Mouse (Mus musculus): ENCODE measurements around the gene 2010003K11Rik. TPM values are rescaled to one million over a fixed set of nuclear protein-coding genes. Genes with fewer than 3 reads are reported as not detected.

2010003K11Rik gene
- polyA plus RNA-seq, 1 experiment from 2014 or later: not detected

DNA sequence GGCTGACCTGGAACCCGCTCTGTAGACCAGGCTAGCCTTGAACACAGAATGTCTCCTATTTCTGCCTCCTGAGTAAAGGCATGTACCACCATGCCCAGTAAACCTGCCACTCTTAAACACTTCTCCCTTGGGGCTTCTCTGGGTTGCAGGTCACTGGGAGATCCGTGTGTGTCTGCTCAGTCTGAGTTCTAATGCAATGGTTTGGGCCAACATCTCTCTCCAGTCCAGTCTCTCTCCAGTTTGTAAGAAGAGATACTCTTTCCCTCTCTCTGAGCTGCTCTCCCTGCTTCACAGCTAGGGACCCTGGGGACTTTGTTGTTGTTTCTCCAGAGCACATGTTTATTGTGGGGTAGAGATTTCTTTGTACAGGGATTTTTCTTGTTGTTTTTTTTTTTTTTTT is 17.9 kb upstream of the 2010003K11Rik start:
- Histone ChIP-seq H3K4me1 (peaks cover 28% of the 10 kb centered on the region), H3K9me3 (no peaks in the 10 kb centered on the region), H3K4me3 (no peak overlapping the region), H3K27ac (peak overlapping the region; percentile 70; the same call in 1 of the 2 replicates), H3K4me2 (replicated peaks) (no peak overlapping the region), H3K36me3 (no peaks in the 10 kb centered on the region), H3K9ac (no peak overlapping the region), H3K27me3 (peaks cover 8% of the 10 kb centered on the region)
- ATAC-seq (ENCODE audit: low FRiP score, low read depth): no peak
- 56% methylated on average over 2 of the region's 2 CpGs for WGBS

GRCm38 (mm10) chr19:4515746-4516145 is 17.4 kb upstream of the 2010003K11Rik start:
- Histone ChIP-seq H3K9ac (peak overlapping the region; percentile 4; the same call in 1 of the 2 replicates), H3K9me3 (no peaks in the 10 kb centered on the region), H3K27ac (peak overlapping the region; percentile 70), H3K4me3 (no peak overlapping the region), H3K4me2 (replicated peaks) (peak overlapping the region; percentile 21; the same call in 1 of the 2 replicates), H3K27me3 (peaks cover 13% of the 10 kb centered on the region), H3K4me1 (peaks cover 33% of the 10 kb centered on the region), H3K36me3 (no peaks in the 10 kb centered on the region)
- WGBS: 30% methylated on average over 2 of the region's 2 CpGs
- 0 out of 2 replicates have a peak, but pooled peaks have one; percentile 40 for ATAC-seq (ENCODE audit: low FRiP score, low read depth)

- H3K4me3 ChIP-seq: no peak overlapping the region
- no peak overlapping the region for H3K27ac ChIP-seq
- no peak overlapping the region for H3K4me2 ChIP-seq (replicated peaks)
- 73% methylated on average over 4 of the region's 4 CpGs for WGBS
- H3K36me3 ChIP-seq: no peaks in the 10 kb centered on the region
- H3K9me3 ChIP-seq: no peaks in the 10 kb centered on the region
- peaks cover 41% of the 10 kb centered on the region for H3K4me1 ChIP-seq
- no peak overlapping the region for H3K9ac ChIP-seq
- H3K27me3 ChIP-seq: peaks cover 13% of the 10 kb centered on the region
- no peak for ATAC-seq (ENCODE audit: low FRiP score, low read depth)
These were observed 15.0 kb upstream of the 2010003K11Rik start for GRCm38 (mm10) chr19:4513236-4513858.

- H3K36me3 ChIP-seq: no peaks in the 10 kb centered on the region
- peaks cover 31% of the 10 kb centered on the region for H3K4me1 ChIP-seq
- no peak for ATAC-seq (ENCODE audit: low FRiP score, low read depth)
- H3K27me3 ChIP-seq: peaks cover 13% of the 10 kb centered on the region
- peak overlapping the region; percentile 94 for H3K4me2 ChIP-seq (replicated peaks)
- H3K9ac ChIP-seq: peak overlapping the region; percentile 65
- 6% methylated on average over 13 of the region's 13 CpGs for WGBS
- H3K9me3 ChIP-seq: no peaks in the 10 kb centered on the region
- H3K27ac ChIP-seq: no peak overlapping the region
- peak overlapping the region; percentile 69 for H3K4me3 ChIP-seq
These were observed 12.9 kb upstream of the 2010003K11Rik start for GRCm38 (mm10) chr19:4511116-4511841.

DNA sequence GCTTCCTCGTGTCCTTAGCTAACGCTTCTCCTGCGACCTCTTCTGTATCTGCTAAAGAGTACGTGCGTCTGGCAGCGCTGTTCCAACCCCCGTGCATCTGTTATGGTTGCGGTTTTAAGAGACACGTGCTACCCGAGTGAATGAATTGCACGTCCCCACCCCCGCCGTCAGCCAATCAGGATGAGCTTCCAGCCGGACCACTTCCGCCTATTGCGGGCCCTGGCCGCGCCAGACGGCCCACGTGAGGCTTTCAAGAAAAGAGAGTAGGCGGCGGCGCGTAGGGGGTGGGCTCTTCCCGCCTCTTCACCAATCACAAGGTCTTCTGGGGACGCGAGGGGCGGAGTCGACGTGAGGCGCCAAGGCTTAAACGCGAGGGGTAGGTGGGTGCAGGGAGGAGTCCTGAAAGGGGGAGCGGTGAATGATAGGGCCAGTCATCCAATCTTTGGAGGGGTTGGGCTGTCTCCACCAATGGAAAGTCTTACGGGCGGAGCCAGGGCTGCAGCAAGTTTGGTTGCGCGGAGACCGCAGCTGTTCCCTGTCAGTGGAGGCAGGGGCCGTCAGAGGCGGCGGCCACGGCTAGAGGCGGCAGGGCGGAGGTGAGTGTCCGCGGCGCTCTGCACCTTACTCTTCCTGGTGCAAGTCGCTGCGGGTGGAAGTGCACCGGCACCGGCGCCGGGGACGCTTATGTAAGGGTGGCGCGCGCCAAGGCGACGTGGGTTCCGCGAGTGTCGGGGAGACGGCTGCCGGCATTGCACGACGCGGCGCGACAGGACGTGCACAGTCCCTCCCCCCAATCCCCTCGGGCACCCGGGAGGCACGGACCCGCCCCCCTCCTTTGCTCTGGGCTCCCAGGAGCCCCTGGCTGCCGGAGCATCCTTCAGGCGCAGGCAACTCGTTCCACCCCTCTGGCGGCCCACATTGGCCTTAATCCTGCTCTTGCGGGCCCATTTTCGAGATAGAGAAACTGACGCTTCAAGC is 11.9 kb upstream of the 2010003K11Rik start, which contains the start of gene Pcx:
Gene Pcx (plus strand): TSS at position 487 of the 978 bp plus-strand sequence.
- Histone ChIP-seq H3K9ac (peak within 1 kb of the TSS; percentile 65), H3K36me3 (no peaks in the 10 kb centered on the region)
- WGBS: under 1% methylated on average over 82 of the region's 82 CpGs

GRCm38 (mm10) chr19:4507746-4508145 is 9.4 kb upstream of the 2010003K11Rik start:
- Histone ChIP-seq H3K4me3 (no peak overlapping the region), H3K27me3 (peaks cover 13% of the 10 kb centered on the region), H3K9ac (no peak overlapping the region), H3K9me3 (no peaks in the 10 kb centered on the region), H3K36me3 (no peaks in the 10 kb centered on the region), H3K4me2 (replicated peaks) (no peak overlapping the region), H3K4me1 (peaks cover 13% of the 10 kb centered on the region), H3K27ac (no peak overlapping the region)
- no peak for ATAC-seq (ENCODE audit: low FRiP score, low read depth)
- 62% methylated on average over 3 of the region's 3 CpGs for WGBS

More for the DNA sequence above, 11.9 kb upstream of the 2010003K11Rik start, which contains the start of gene Pcx:
- Histone ChIP-seq H3K4me1 (peaks cover 21% of the 10 kb centered on the region), H3K9me3 (no peaks in the 10 kb centered on the region), H3K27me3 (peaks cover 13% of the 10 kb centered on the region), H3K4me3 (peak within 1 kb of the TSS; percentile 69), H3K4me2 (replicated peaks) (peak within 1 kb of the TSS; percentile 94), H3K27ac (no peak within 1 kb of the TSS)
- ATAC-seq (ENCODE audit: low FRiP score, low read depth): peak; percentile 100

DNA sequence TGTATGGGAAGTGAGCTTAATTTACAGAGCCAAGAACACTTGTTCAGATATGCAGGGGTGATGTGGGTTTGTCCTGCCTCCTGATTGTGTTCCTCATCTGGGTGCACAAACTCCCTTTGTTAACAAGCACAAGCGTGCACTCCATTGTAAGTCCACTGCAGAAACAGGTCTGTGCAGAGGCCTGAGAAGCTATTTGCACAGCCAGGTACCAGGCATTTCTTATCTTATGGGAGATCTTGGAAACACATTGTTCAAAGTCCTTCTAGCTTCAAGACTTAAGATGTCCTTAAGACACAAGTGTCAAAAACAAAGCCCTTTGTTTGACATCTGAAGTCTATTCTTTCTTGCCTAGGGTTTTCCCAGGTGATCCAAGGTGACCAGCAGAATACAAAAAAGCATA is 6.4 kb upstream of the 2010003K11Rik start:
- Histone ChIP-seq H3K4me2 (replicated peaks) (no peak overlapping the region), H3K4me1 (peaks cover 5% of the 10 kb centered on the region), H3K4me3 (no peak overlapping the region), H3K27ac (no peak overlapping the region), H3K9me3 (no peaks in the 10 kb centered on the region), H3K36me3 (no peaks in the 10 kb centered on the region), H3K27me3 (no peaks in the 10 kb centered on the region), H3K9ac (no peak overlapping the region)
- ATAC-seq (ENCODE audit: low FRiP score, low read depth): no peak
- WGBS: 100% methylated on average over 1 of the region's 1 CpGs

DNA sequence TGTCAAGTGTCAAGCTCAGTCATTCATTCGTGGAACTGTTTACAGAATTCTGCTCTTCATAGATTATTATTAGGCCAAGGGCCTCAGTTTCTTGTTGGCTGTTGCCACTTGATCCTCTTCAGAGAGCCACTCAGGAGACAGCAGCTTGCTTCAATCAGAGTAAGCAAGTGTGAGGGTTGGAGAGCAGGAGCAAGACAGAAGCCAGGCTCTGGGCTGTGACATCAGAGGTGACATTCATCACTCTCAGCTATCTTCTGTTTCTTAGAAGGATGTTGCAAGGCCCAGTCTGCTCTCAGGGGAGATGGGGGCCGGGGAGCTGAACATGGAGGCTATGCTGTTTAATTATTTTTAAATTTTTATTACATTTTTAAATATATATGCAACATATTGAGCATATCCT is 4.3 kb upstream of the 2010003K11Rik start:
- 74% methylated on average over 2 of the region's 2 CpGs for WGBS
- no peaks in the 10 kb centered on the region for H3K36me3 ChIP-seq
- ATAC-seq (ENCODE audit: low FRiP score, low read depth): no peak
- no peaks in the 10 kb centered on the region for H3K9me3 ChIP-seq
- no peak overlapping the region for H3K4me3 ChIP-seq
- no peaks in the 10 kb centered on the region for H3K27me3 ChIP-seq
- H3K4me2 ChIP-seq (replicated peaks): no peak overlapping the region
- H3K4me1 ChIP-seq: peaks cover 5% of the 10 kb centered on the region; the same call in 1 of the 2 replicates
- no peak overlapping the region for H3K9ac ChIP-seq
- H3K27ac ChIP-seq: no peak overlapping the region

GRCm38 (mm10) chr19:4497263-4497973 is 965 bp downstream of the 2010003K11Rik start:
- no peaks in the 10 kb centered on the region for H3K36me3 ChIP-seq
- no peak overlapping the region for H3K4me3 ChIP-seq
- H3K27me3 ChIP-seq: no peaks in the 10 kb centered on the region
- no peak overlapping the region; the same call in 1 of the 2 replicates for H3K9ac ChIP-seq
- H3K9me3 ChIP-seq: no peaks in the 10 kb centered on the region
- no peak for ATAC-seq (ENCODE audit: low FRiP score, low read depth)
- H3K4me1 ChIP-seq: peaks cover 7% of the 10 kb centered on the region; the same call in 1 of the 2 replicates
- WGBS: 7% methylated on average over 4 of the region's 4 CpGs
- peak overlapping the region; percentile 30; the same call in 1 of the 2 replicates for H3K4me2 ChIP-seq (replicated peaks)
- H3K27ac ChIP-seq: no peak overlapping the region

GRCm38 (mm10) chr19:4496535-4497262 is 1.7 kb downstream of the 2010003K11Rik start:
- Histone ChIP-seq H3K4me3 (no peak overlapping the region), H3K4me1 (peaks cover 7% of the 10 kb centered on the region; the same call in 1 of the 2 replicates), H3K9ac (no peak overlapping the region), H3K27me3 (no peaks in the 10 kb centered on the region), H3K27ac (no peak overlapping the region), H3K36me3 (no peaks in the 10 kb centered on the region), H3K9me3 (no peaks in the 10 kb centered on the region), H3K4me2 (replicated peaks) (no peak overlapping the region)
- no peak for ATAC-seq (ENCODE audit: low FRiP score, low read depth)
- 86% methylated on average over 3 of the region's 3 CpGs for whole genome bisulfite sequencing

Measured in limb, embryonic 13.5 days (tissue).